Mouse (Mus musculus) left cerebral cortex, adult 2 months (tissue): ENCODE measurements at regions not wholly inside any gene's neighbourhood (a gene's known extent, or its start where the extent isn't known, plus 50 kb on each side); places are given as distances from the start of the nearest gene placed in this dataset.
A peak's percentile ranks its signal among the peaks of the same experiment; 100 is the strongest.

Source experiments
- DNase-seq, 2 experiments: peaks; one replicate each; pipeline ENCODE4 v3.0.0; 2021 to 2022; ENCODE audit warnings: low spot score in 2 of 2, mixed read lengths in 1 of 2; ENCODE audit errors: extremely low spot score in 1 of 2
- H3K27ac ChIP-seq: fragments of 200-600 bp; 2 replicates; pipeline ENCODE4 v1.8.1; 2022
- H3K4me3 ChIP-seq: fragments of 200-600 bp; 2 replicates; pipeline ENCODE4 v1.8.1; 2022
- CTCF ChIP-seq: fragments of 200-600 bp; IDR thresholded peaks from 2 replicates; pipeline ENCODE4 v1.8.1; 2022; ENCODE audit warnings: antibody characterized with exemption, mild to moderate bottlenecking, moderate library complexity
- intact Hi-C: fragments of 180-260 bp; cut with DNase I; formaldehyde crosslinking; loops from one replicate; pipeline ENCODE4 v1.15.1; 2025

- no peak for TF ChIP-seq CTCF
- Histone ChIP-seq H3K4me3 (peak overlapping the region; percentile 27), H3K27ac (peak overlapping the region; percentile 75)
- no peak for DNase-seq
- intact Hi-C loops: loop anchor here (5.0 kb wide), 1 partner anchor 163 kb away; the partner anchor contains the start of gene Bach2
Measured at GRCm38 (mm10) chr4:32074399-32075296, 110.8 kb downstream of the Map3k7 start.

GRCm38 (mm10) chr4:32076391-32076925, 112.6 kb downstream of the Map3k7 start:
- DNase-seq: no peak
- H3K27ac ChIP-seq: no peak overlapping the region
- no peak overlapping the region for H3K4me3 ChIP-seq
- intact Hi-C loops: no loop called here
- no peak for TF ChIP-seq CTCF

GRCm38 (mm10) chr4:32083456-32083855, 119.6 kb downstream of the Map3k7 start:
- Histone ChIP-seq H3K27ac (no peak overlapping the region), H3K4me3 (no peak overlapping the region)
- intact Hi-C loops: no loop called here
- no peak for TF ChIP-seq CTCF
- DNase-seq: no peak

- H3K27ac ChIP-seq: no peak overlapping the region
- TF ChIP-seq CTCF: no peak
- DNase-seq: no peak
- H3K4me3 ChIP-seq: no peak overlapping the region
- intact Hi-C loops: no loop called here
Measured at GRCm38 (mm10) chr4:32084250-32084869, 120.5 kb downstream of the Map3k7 start.

GRCm38 (mm10) chr4:32085040-32085439, 121.1 kb downstream of the Map3k7 start:
- no peak for DNase-seq
- no peak for TF ChIP-seq CTCF
- intact Hi-C loops: no loop called here
- Histone ChIP-seq H3K4me3 (no peak overlapping the region), H3K27ac (no peak overlapping the region)

- Histone ChIP-seq H3K4me3 (no peak overlapping the region), H3K27ac (no peak overlapping the region)
- intact Hi-C loops: no loop called here
- peak; percentile 7; the same call in 1 of the 2 replicates for TF ChIP-seq CTCF
- DNase-seq: no peak
Measured at GRCm38 (mm10) chr4:32091086-32091485, 127.2 kb downstream of the Map3k7 start.

- Histone ChIP-seq H3K4me3 (no peak overlapping the region), H3K27ac (no peak overlapping the region)
- intact Hi-C loops: no loop called here
- no peak for TF ChIP-seq CTCF
- no peak for DNase-seq
Measured at GRCm38 (mm10) chr4:32092320-32093041, 128.6 kb downstream of the Map3k7 start.

- Histone ChIP-seq H3K4me3 (no peak overlapping the region), H3K27ac (no peak overlapping the region)
- no peak for DNase-seq
- intact Hi-C loops: no loop called here
- no peak for TF ChIP-seq CTCF
Measured at GRCm38 (mm10) chr4:32098233-32098632, 134.3 kb downstream of the Map3k7 start.

GRCm38 (mm10) chr4:32101002-32101401, 137.1 kb downstream of the Map3k7 start:
- no peak for DNase-seq
- intact Hi-C loops: no loop called here
- TF ChIP-seq CTCF: no peak

GRCm38 (mm10) chr4:32106664-32107171, 131.9 kb upstream of the Bach2 start:
- no peak for TF ChIP-seq CTCF
- no peak overlapping the region for H3K4me3 ChIP-seq
- no peak overlapping the region for H3K27ac ChIP-seq
- DNase-seq: peak; percentile 25
- intact Hi-C loops: no loop called here

More at GRCm38 (mm10) chr4:32101002-32101401, 137.1 kb downstream of the Map3k7 start:
- Histone ChIP-seq H3K27ac (no peak overlapping the region), H3K4me3 (no peak overlapping the region)

- DNase-seq: no peak
- Histone ChIP-seq H3K27ac (no peak overlapping the region), H3K4me3 (no peak overlapping the region)
- no peak for TF ChIP-seq CTCF
- intact Hi-C loops: no loop called here
Measured at GRCm38 (mm10) chr4:32122320-32122719, 116.3 kb upstream of the Bach2 start.
